Mouse (Mus musculus) CH12F3 (cell line): Measurements from ENCODE around the gene 4930452B06Rik.
"Not testable (repeated sequence)": the region's sequence is repeated elsewhere in the genome, so short reads cannot be mapped to it uniquely, and the experiment has no call there.

Source experiments
- in situ Hi-C: fragments of 300-500 bp; cut with MboI; formaldehyde crosslinking; loops from 2 replicates; pipeline ENCODE4 v1.14.3; 2020; ENCODE audit warnings: low sequenced_read_pairs

The 4930452B06Rik gene

GRCm38 (mm10) chr14:8665636-8666411 is at the start of gene 4930452B06Rik:
Gene 4930452B06Rik (minus strand): TSS chr14:8666240.
- in situ Hi-C loops = no loop called here

GRCm38 (mm10) chr14:8712674-8713073 is 46.6 kb upstream of the 4930452B06Rik start:
- in situ Hi-C loops = no loop called here

- in situ Hi-C loops = no loop called here
Observed at GRCm38 (mm10) chr14:8689451-8689850, 23.4 kb upstream of the 4930452B06Rik start.

- in situ Hi-C loops = no loop called here
Observed at GRCm38 (mm10) chr14:8688462-8688861, 22.4 kb upstream of the 4930452B06Rik start.

- in situ Hi-C loops = no loop called here
Observed at GRCm38 (mm10) chr14:8686185-8686584, 20.1 kb upstream of the 4930452B06Rik start.

- in situ Hi-C loops = no loop called here
Observed at GRCm38 (mm10) chr14:8679896-8680295, 13.9 kb upstream of the 4930452B06Rik start.

- in situ Hi-C loops = no loop called here
Observed at GRCm38 (mm10) chr14:8660359-8660758, 5.7 kb downstream of the 4930452B06Rik start.

GRCm38 (mm10) chr14:8641650-8642279 is 24.3 kb downstream of the 4930452B06Rik start:
- in situ Hi-C loops = no loop called here

GRCm38 (mm10) chr14:8632211-8632610 is 33.8 kb downstream of the 4930452B06Rik start:
- in situ Hi-C loops = no loop called here

GRCm38 (mm10) chr14:8628406-8628805 is 37.6 kb downstream of the 4930452B06Rik start:
- in situ Hi-C loops = no loop called here

GRCm38 (mm10) chr14:8627481-8627880 is 38.6 kb downstream of the 4930452B06Rik start:
- in situ Hi-C loops = no loop called here

- in situ Hi-C loops = no loop called here
Observed at GRCm38 (mm10) chr14:8621164-8621563, 44.9 kb downstream of the 4930452B06Rik start.

- in situ Hi-C loops = no loop called here
Observed at GRCm38 (mm10) chr14:8620580-8620979, 45.5 kb downstream of the 4930452B06Rik start.

GRCm38 (mm10) chr14:8615636-8616035 is 50.4 kb downstream of the 4930452B06Rik start:
- in situ Hi-C loops = no loop called here

GRCm38 (mm10) chr14:8614430-8614829 is 51.6 kb downstream of the 4930452B06Rik start:
- in situ Hi-C loops = not testable (repeated sequence)

- in situ Hi-C loops = no loop called here
Observed at GRCm38 (mm10) chr14:8612080-8612479, 54.0 kb downstream of the 4930452B06Rik start.

GRCm38 (mm10) chr14:8610108-8610507 is 55.9 kb downstream of the 4930452B06Rik start:
- in situ Hi-C loops = no loop called here

- in situ Hi-C loops = no loop called here
Observed at GRCm38 (mm10) chr14:8608559-8609171, 57.4 kb downstream of the 4930452B06Rik start.

- in situ Hi-C loops = no loop called here
Observed at GRCm38 (mm10) chr14:8604898-8605297, 61.1 kb downstream of the 4930452B06Rik start.

- in situ Hi-C loops = no loop called here
Observed at GRCm38 (mm10) chr14:8585031-8585430, 81.0 kb downstream of the 4930452B06Rik start.

GRCm38 (mm10) chr14:8551006-8551405 is 115.0 kb downstream of the 4930452B06Rik start:
- in situ Hi-C loops = not testable (repeated sequence)

- in situ Hi-C loops = no loop called here
Observed at GRCm38 (mm10) chr14:8549108-8549507, 116.9 kb downstream of the 4930452B06Rik start.
